Mouse (Mus musculus) large intestine, adult 2 months (tissue): ENCODE data around the gene Tbcb. TPM values are rescaled to one million over a fixed set of nuclear protein-coding genes. Genes with fewer than 3 reads are reported as not detected.
"Not testable (repeated sequence)": the region's sequence is repeated elsewhere in the genome, so short reads cannot be mapped to it uniquely, and the experiment has no call there.

Source experiments
- DNase-seq: peaks from one replicate; pipeline ENCODE4 v3.0.0-alpha.2; 2012; ENCODE audit warnings: low read depth, low spot score
- WGBS: fragments of 180-500 bp; shearing (Covaris S2); methylation state at CpG from one replicate; pipeline ENCODE4 v1.1.7; 2018; 5-methylcytosine and 5-hydroxymethylcytosine counted together
- polyA plus RNA-seq: library from polyadenylated mRNA; depleted of rRNA; stranded (reverse); fragments of >200 nt; gene quantifications from 2 replicates; pipeline ENCODE4 v1.2.3, GENCODE M21; 2012

The Tbcb gene
- polyA plus RNA-seq, 1 experiment = 57.3 TPM

DNA sequence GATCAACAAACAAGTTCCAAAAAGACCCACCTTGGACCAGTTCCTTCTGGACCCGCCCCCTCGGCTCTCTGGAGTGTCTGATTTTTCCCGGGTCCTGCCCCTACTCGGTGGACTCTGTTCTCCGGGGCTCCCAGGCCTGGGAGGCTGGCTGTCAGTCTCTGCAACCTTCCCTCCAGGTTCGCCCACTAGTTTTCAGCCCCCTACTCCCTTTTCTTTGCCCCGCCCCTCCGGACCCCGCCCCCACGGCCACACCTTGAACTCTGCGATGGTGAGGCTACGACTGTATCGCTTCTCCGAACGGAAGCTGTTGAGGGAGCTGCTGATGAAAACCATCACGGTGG lies 774 bp downstream of the Tbcb start:
- WGBS = under 1% methylated on average over 16 of the region's 16 CpGs
- DNase-seq = no peak

DNA sequence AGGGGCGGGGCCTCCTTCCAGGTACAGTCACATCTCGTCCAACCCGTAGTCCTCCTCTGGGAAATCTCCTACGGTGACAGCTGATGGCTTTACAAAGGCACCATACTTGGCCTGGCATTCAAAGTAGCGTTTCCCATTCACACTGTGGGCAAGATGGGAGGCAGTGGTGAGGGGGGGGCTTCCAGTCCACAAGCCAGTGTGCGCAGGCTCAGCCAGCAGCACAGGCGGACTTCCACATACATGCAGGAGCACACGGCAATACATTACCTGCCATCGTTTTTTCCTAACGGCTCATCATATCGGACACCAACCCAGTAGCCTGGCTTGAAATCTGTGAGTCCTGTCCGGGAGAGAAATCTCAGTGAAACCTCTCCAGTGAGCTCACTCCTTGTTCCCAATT lies 7.9 kb downstream of the Tbcb start:
- DNase-seq = no peak
- 90% methylated on average over 12 of the region's 12 CpGs for WGBS

DNA sequence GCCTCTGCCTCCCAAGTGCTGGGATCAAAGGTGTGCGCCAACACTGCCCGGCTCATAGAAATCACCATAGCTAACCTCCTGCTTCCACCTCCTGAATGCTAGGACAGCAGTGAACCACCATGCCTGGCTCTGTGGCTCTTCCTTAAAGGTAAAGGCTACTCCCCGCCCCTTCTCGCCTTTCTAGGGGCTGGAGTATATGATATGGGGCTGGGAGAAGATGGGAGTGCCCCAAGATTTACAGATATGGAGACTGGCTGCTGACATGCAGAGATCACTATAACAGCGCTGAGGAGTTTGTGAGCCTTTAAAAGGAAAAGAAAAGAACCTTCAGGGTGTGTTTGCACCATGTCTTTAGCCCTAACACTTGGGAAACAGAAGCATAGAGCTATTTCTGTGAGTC lies 9.9 kb downstream of the Tbcb start:
- 92% methylated on average over 5 of the region's 5 CpGs for WGBS

DNA sequence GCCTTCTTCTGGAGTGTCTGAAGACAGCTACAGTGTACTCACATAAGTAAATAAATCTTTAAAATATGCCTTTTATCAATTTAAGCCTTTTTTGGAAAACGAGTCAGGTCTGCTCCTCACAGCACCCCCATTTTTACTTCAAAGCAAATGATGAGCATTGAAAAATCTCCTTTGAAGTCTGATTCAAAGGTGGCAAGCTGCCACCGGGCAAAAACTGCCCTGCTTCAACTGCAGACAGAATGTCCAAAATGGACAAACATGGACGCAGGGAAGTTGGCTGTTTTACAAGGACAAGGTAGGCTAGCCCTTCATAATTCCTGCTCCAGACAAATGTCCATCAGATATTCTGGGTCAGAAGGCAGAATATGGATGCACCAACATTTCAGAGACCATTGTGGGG lies 10.6 kb downstream of the Tbcb start:
- 76% methylated on average over 3 of the region's 3 CpGs for WGBS
- DNase-seq = no peak

More for the DNA sequence above, 9.9 kb downstream of the Tbcb start:
- DNase-seq = no peak

DNA sequence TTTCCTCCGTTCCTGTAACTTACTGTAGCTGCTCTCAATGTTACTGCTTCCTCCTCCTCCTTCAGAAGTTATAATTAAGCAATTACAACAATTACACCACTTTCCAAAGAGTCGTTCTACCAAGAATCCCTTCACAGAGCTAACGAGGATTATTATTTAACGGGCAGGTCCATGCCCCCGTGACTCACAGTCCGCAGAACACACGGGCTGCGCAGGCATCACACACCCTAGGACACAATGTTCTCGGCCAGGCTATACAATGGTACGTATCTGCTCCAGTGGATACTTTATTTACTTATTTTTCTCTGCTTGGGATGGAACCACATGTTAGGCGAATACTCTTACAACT lies 12.1 kb downstream of the Tbcb start:
- WGBS = 5% methylated on average over 11 of the region's 11 CpGs
- no peak for DNase-seq

DNA sequence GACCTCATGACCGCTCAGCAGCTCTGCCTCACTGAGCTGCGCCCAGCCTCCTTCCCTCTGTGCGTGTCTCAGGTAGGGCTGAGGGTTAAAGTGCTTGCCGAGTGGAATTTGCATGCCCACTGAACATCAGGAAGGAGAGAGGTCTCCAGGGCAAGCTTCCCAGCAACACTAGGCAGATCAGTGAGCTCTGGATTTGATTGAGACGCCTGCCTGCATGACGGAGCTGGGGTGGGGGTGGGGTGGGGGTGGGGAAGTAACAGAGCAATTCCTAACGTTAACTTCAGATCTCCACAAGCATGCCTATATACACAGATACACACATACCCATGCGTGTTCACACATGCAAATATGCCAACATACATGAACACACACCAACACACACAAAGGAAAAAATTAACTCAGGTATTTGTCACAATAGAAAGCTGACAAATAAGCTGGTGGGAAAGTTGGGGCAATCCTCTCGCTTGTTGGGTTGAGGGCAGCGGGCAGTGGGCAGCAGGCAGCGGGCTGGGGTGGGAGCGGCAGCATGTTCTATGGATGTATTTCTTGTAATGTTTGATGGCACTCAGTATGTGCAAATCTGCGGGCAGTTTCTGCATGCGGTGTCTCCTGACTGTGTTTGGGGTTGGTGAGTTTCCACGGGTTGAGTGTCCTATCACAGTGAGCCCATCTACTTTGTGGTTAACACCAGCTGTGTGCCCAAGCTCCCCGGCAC lies 12.6 kb downstream of the Tbcb start:
- no peak for DNase-seq
- WGBS = 4% methylated on average over 16 of the region's 16 CpGs

DNA sequence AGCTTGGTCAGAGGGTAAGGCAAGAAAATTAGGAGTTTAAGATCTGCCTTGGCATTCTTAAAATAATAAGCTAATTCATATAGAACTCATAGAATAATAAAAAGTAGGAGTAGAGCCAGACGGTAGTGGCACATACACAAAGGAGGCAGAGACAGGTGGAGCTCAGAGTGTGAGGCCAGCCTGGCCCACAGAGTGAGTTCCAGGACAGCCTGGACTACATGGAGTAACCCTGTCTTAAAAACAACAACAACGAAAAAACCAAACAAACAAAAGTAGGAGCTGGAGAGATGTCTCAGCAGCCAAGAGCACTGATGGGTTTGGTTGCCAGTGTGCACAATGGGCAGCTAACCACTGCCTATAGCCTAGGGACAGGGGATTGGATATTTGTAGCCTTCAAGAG lies 14.8 kb downstream of the Tbcb start:
- DNase-seq = no peak
- WGBS = 61% methylated on average over 2 of the region's 2 CpGs

DNA sequence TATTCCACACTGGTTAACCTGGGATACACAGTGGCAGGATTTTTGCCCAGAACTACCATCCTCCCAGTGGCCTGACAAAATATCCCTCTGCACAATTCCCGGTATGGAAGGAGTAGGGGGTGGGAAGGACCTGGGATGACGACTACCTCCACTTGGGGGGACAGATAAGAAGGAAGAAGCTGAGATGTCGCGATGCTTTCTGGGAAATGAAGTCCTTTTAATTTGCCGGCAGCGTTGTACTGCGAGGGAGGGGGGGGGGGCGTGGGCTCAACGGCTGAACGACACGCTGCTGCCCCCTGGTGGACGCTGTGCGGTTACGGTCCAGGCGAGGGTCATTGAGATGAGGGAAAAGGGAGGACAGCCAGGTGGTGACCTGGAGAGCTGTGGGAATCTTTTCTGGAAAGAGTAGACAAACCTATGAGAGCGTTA lies 15.3 kb downstream of the Tbcb start:
- under 1% methylated on average over 16 of the region's 16 CpGs for WGBS
- no peak for DNase-seq

DNA sequence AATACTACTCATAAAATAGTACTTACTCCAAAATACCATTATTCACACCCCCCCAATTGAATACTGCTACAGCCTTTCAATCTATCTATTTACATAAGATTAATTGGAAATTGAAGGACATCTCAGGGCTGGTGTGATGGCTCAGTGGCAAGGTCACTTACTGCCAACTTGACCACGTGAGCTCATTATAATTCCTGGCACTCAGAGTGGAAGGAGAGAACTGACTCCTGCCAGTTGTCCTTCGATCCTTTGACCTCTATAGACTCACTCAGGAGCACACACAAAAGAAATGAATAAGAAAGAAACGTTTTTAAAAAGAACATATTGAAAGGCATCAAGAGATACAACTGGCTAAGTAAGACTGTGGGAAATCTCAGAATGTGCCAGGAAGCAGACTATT lies 16.2 kb downstream of the Tbcb start:
- 89% methylated on average over 3 of the region's 3 CpGs for WGBS
- no peak for DNase-seq

DNA sequence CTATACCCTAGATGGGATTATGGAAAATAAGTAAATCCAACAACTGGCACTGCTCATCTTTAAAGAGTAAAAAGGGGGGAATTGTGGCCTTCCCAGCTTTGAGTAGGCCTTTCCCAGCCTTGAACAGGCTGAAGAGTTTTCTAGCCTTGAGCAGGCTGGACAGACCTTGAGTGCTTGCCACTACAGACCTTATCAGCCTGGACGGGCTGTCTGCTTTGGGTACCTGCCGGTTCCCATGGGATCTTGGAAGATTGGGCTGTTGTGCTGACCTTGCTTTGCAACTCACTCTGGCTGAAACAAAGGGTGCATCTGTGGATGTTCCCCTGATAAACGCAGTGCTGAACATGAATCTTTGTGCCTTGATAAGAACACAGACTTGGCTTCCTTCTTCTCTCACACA lies 18.2 kb downstream of the Tbcb start:
- DNase-seq = no peak
- 74% methylated on average over 3 of the region's 3 CpGs for WGBS

DNA sequence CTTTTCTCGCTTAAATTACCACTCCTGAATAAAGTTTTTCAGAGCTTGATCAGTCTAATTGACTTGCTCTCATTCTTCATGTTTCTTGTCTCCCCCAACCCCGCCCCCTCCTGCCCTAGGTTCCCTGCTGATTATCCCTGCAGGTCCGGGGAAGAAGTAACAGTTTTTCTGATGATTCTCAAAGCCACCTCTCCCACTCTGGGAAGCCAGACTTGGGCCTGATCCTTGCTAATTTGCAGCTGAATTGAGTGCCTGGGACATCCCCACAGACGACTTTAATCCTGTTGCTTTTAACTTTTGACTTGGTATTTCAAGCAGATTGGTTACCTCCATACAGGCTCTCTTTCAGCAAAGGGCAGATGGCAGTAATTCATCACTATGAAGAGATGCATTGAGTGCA lies 21.0 kb downstream of the Tbcb start:
- WGBS = 33% methylated on average over 4 of the region's 4 CpGs
- DNase-seq = no peak

DNA sequence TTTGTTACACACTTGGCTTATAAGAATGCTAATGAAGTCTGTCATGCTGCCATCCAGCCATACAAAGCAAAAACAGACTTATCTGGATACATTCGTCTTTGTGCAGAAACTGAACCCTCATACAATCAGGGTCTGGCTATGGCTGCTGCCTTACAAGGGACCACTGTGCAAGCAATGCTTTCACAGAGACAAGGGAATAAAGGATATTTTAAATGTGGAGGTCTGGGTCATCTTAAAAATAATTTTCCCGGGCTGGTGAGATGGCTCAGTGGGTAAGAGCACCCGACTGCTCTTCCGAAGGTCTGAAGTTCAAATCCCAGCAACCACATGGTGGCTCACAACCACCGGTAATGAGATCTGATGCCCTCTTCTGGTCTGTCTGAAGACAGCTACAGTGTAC lies 25.7 kb downstream of the Tbcb start:
- 49% methylated on average over 5 of the region's 5 CpGs for WGBS
- DNase-seq = not testable (repeated sequence)

DNA sequence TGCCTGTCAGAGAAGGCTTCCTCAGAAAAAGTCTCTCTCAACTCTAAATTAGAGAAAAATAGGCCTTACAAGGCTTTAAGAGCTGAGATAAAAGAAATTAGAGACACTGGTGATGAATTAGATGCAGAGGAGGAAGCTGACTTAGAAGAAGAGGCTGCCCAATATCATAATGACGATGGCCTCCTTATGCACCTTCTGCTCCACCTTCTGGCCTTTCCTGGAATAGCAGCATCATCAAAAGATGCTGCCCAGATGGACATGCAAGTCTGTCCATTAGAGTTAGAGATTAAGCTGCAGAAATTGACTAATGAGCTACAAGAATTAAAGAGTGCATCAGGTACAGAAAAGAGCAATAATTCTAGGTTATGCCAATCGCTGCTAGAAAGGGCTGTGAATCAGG lies 26.7 kb downstream of the Tbcb start:
- 4% methylated on average over 2 of the region's 2 CpGs for WGBS
- no peak for DNase-seq

DNA sequence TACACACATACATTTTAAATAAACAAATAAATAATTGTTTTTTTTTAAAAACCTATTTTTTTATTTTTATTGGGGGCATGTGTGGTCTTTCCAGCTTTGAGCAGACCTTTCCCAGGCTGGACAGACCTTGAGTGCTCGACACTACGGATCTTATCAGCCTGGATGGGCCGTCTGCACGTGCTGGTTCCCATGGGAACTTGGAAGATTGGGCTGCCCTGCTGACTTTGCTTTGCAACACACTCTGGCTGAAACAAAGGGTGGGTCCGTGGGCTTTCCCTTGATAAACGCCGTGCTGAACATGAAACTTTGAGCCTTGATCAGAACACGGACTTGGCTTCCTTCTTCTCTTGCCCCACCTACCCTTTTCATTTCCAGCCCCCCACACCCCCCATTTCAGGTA lies 27.7 kb downstream of the Tbcb start:
- WGBS = 26% methylated on average over 8 of the region's 8 CpGs
- DNase-seq = no peak

DNA sequence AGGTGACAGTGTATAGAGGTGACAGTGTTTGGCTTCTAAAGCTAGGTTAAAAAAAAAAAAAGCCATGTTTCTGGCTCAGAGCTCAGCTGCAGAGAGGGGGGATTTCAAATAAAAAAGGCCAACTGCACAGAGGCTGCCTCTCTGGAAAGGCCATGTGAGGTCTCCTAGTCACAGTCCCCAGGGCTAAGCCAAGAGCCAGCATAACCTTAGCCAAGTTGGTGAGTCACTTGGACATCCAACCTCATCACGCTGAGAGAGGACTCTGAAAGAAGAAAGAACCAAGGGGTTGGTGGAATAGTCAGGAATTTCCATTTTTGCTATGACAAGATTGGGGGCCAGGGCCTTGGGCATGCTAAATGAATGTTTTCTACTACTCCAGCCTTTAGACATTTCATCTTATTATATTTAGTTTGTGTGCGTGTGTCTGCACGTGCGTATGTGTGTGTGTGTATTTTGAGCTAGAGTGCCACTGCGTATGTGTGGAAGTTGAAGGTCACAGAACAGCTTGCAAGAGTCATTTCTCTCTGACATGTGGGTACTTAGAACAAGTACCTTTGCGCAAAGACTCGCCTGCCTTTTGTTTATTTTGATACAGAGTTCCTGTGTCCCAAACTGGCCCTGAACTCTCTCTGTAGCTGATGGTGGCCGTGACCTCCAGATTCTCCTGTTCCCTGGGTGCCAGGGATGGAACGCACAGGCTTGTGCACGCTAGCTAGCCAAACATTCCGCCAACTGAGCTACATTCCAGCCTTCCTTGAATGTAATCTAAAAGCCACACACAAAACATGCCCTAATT lies 29.0 kb downstream of the Tbcb start:
- 67% methylated on average over 11 of the region's 11 CpGs for WGBS
- no peak for DNase-seq

DNA sequence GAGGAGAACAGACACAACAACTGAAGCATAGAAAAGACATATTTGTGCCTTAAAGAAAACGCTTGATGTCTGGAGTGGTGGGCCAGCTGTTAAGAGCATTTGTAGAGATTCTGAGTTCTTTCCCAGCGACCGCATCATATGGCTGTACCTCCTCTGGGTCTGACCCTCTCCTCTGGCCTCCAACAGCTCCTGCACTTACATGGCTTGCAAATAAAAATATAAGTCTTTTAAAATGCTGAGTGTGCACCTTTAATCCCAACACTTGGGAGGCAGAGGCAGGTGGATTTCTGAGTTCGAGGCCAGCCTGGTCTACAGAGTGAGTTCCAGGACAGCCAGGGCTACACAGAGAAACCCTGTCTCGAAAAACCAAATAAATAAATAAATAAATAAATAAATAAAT lies 31.4 kb downstream of the Tbcb start:
- not testable (repeated sequence) for DNase-seq
- 87% methylated on average over 5 of the region's 5 CpGs for WGBS

DNA sequence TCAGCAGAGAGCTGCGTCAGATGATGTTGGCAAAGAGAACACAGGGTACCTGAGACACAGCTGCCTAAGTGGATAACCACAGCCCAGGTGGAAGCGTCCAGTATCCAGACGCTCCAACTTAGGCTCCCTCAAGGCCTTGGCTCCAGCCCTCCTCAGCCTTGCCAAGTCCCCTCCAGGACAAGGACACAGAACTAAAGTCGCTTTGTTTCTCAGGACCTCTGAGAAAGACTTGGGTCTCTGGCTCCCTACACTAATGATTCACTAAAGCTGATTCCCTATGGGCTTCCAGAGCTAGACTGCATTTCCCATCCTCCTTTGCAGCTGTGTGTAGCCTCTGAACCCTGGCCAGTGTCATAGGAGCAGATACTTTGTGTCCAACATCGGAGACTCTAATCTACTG lies 31.9 kb downstream of the Tbcb start:
- DNase-seq = no peak
- 79% methylated on average over 5 of the region's 5 CpGs for WGBS

DNA sequence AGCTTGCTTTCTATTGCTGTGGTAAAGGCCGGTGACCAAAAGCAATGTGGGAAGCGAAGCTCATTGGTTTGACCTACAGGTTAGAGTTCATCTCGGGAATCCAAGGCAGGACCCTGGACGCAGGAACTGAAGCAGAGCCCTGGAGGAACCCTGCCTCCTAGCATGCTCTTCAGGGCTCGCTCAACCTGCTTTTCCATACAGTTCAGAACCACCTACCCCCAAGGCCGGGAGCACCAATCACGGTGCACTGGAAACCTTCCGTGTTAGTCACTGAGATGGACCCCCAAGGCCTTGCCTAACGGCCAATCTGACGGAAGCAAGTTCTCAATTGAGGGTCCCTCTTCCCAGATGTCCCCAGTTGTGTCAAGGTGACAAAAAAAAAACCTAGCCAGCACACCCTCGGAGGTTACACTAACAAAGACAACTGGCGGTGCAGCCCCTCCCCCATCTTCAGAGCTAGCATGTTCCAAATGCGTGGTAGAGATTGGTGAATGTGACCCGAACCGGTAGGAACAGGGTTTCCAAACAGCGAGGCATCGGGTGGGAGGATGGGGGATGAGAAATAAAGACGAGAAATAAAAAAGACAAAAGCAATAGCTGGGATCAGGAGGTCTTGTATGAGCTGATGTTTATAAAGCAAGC lies 32.5 kb downstream of the Tbcb start:
- no peak for DNase-seq
- WGBS = 83% methylated on average over 18 of the region's 18 CpGs

DNA sequence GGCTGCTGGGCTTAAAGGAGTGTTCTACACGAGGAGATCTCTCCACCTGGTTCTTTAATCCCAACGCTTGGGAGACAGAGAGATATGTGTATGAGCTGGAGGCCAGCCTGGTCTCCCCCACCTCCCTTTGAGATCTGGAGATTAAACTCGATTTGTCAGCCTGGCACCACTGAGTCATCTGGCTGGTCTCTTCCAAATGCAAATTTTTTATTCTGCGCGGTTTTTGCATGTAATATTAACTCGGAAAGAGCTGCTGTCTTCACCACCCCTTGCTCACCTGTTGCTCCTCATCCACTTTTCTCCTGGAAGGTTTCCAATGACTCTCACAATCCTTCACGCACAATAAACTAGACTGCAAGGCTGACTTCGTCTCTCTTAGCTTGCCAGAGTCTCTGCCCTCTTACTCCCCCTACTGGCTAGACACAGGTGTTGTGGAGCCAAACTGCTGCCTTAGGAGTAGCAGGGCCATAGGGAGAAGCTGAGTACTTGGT lies 33.5 kb downstream of the Tbcb start, which contains the start of gene Capns1:
Gene Capns1, minus strand, starts transcription at position 331 of the 491 bp plus-strand sequence.
- 9% methylated on average over 8 of the region's 8 CpGs for WGBS
- DNase-seq = no peak

DNA sequence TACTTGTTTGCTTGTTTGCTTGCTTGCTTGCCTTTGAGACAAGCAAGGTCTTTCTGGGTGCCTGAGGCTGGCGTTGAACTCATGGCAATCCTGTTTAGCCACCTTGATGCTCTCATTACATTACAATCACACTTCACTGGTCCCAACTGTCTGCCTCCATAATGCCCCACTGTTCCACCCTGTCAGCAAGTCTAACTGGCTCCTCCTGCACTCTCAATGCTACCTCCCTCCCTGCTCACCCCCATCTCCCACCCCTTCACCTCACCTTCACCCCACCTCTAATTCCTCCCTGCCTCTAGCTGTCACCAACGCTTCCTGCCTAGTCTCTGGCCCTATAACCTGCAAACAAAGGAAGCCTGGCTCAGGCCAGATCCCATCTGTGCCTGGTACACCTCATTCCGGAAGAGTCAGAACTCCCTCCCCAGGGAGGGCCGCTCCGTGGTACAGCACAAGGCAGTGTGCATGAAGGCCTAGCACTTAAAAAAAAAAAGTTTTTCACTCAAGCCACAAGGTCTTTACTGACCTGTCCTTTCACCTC lies 34.4 kb downstream of the Tbcb start:
- no peak for DNase-seq
- WGBS = 70% methylated on average over 5 of the region's 5 CpGs
